Mouse (Mus musculus) testis, adult 2 months (tissue): ENCODE measurements around the gene Upk1b.

Experiments
- CTCF ChIP-seq: fragments of 200-500 bp; IDR thresholded peaks from 2 replicates; pipeline ENCODE4 v1.5.1; 2012; ENCODE audit warnings: low read depth, mild to moderate bottlenecking, inconsistent platforms, low read length, moderate library complexity; ENCODE audit not compliant: control insufficient read depth, insufficient read depth, insufficient replicate concordance
- POLR2A ChIP-seq: fragments of 200-500 bp; IDR thresholded peaks from 2 replicates; pipeline ENCODE4 v1.6.1; 2012; ENCODE audit warnings: low read depth, mild to moderate bottlenecking, inconsistent platforms, low read length, moderate library complexity; ENCODE audit not compliant: control insufficient read depth

DNA sequence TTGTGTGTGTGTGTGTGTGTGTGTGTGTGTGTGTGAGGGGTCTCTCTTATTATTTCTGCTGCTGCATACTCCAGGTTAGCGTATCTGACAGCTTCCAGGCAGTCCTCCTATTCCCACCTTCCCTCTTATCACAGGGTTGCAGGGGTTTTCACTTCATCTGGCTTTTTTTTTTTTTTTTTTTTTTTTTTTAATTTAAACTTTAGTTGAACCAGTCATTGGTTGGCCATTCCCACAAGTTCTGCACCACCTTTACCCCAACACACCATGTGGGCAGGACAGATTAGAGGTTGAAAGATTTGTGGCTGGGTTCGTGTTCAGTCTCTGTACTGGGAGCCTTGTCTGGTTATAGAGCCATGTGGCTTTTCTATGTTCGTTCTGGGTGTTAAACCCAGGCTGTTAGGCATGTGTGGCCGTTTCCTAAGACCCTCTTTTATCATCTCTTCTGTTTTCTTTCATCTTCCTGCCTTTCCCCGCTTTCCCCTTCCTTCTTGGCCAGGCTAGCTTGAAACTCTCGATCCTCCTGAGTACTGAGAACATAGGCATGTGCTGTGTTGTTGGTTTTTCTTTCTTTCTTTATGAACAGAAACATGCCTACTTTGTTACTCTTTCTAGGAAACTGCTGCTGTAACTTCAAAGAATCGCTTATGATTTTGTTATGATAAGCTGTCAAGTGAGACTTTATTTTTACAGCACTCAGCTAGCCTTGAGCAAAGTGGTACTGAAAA is 44.5 kb downstream of the Upk1b start:
- no peak for TF ChIP-seq CTCF
- TF ChIP-seq POLR2A = no peak
